29 mouse cellular contexts compared by ENCODE assay signal in the genomic region with DNA sequence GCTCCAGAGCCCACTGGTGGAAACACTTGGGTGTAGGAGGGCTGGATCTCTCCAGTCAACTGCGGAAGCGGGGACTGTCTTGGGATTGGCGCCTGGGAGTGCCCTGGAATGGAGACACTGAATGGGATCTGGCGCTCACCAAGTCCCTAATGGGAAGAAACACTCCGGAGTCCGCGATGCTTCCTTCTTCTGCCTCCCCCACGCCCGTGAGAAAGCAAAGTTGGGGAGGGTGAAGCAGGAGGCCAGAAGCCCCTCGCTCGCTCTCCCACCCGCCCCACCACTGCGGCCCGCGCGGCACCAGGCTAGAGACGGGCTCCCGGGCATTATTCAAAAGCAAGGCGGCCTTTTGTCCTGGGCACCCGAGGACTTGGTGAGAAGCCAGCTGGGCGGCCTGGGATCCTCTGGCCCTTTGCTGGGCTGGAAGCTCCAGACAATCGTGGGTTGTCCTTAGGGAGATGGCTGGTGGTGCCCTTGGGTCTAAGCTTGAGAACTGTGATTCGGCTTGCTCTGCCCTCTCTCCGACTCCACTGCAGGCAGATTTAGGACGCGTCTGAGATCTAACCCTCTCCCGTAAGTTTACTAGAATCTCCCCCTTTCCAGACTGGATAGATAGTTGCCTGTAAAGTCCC. TPM values are rescaled to one million over a fixed set of nuclear protein-coding genes. Genes with fewer than 3 reads are reported as not detected.
DNase-seq lines count a peak whose midpoint lies in the region; ATAC-seq and TF ChIP-seq lines count a peak whose summit lies in the region.
"Had no signal": no experiment of that assay in that cellular context is flagged by ENCODE, and none has a peak within 500 bp of the region (broad histone marks: within the 10 kb centered on the region; RNA-seq: fewer than 3 reads in every experiment).

No protein-coding gene starts in this region.

- H3K4me3 ChIP-seq in forebrain, embryonic 11.5 days (ENCODE audit: low read depth, low read length) = no peak overlapping the region
- no peak overlapping the region for H3K4me3 ChIP-seq in forebrain, embryonic 16.5 days (replicated peaks; ENCODE audit: low read length)
- no peak overlapping the region for H3K4me3 ChIP-seq in limb, embryonic 11.5 days (ENCODE audit: low read depth, low read length)
- H3K4me3 ChIP-seq in limb, embryonic 10.5 days = no peak overlapping the region
- H3K4me3 ChIP-seq in ES-Bruce4 (ENCODE audit: low read depth, low read length) = peak overlapping the region; percentile 33
- H3K4me3 ChIP-seq: embryonic facial prominence, embryonic 15.5 days; heart, adult 2 months; heart, embryonic 13.5 days; hindbrain, embryonic 15.5 days; liver, embryonic 13.5 days had no signal

- H3K9ac ChIP-seq in forebrain, embryonic 11.5 days (ENCODE audit: low read length) = no peak overlapping the region
- no peak overlapping the region for H3K9ac ChIP-seq in forebrain, embryonic 16.5 days (replicated peaks; ENCODE audit: low read depth, low read length)
- H3K9ac ChIP-seq in limb, embryonic 11.5 days (ENCODE audit: low read length) = no peak overlapping the region
- peak overlapping the region; percentile 30 for H3K9ac ChIP-seq in ES-Bruce4 (ENCODE audit: low read depth, poor library complexity, severe bottlenecking)
- H3K9ac ChIP-seq: embryonic facial prominence, embryonic 15.5 days; heart, embryonic 13.5 days; hindbrain, embryonic 15.5 days; liver, embryonic 13.5 days had no signal

- no peaks in the 10 kb centered on the region for H3K9me3 ChIP-seq in forebrain, embryonic 11.5 days (ENCODE audit: control insufficient read depth, low read length)
- H3K9me3 ChIP-seq in forebrain, embryonic 16.5 days (ENCODE audit: control insufficient read depth, low read length) = no peaks in the 10 kb centered on the region
- peaks cover 2% of the 10 kb centered on the region for H3K9me3 ChIP-seq in limb, embryonic 11.5 days (ENCODE audit: control insufficient read depth, low read length)
- H3K9me3 ChIP-seq in limb, embryonic 10.5 days (replicated peaks) = no peaks in the 10 kb centered on the region
- no peaks in the 10 kb centered on the region for H3K9me3 ChIP-seq in ES-Bruce4 (replicated peaks; ENCODE audit: control insufficient read depth, insufficient read depth, low read length, poor library complexity, severe bottlenecking)
- H3K9me3 ChIP-seq: embryonic facial prominence, embryonic 15.5 days; liver, embryonic 13.5 days had no signal

- H3K27me3 ChIP-seq in forebrain, embryonic 11.5 days (ENCODE audit: control insufficient read depth, insufficient read depth, low read length) = peaks cover 97% of the 10 kb centered on the region
- peaks cover 89% of the 10 kb centered on the region for H3K27me3 ChIP-seq in forebrain, embryonic 16.5 days (replicated peaks; ENCODE audit: control insufficient read depth, insufficient read depth, low read length)
- H3K27me3 ChIP-seq in limb, embryonic 11.5 days (ENCODE audit: control insufficient read depth, insufficient read depth, low read length) = peaks cover 96% of the 10 kb centered on the region
- peaks cover 100% of the 10 kb centered on the region for H3K27me3 ChIP-seq in limb, embryonic 10.5 days (ENCODE audit: low read depth, poor library complexity, severe bottlenecking)
- peaks cover 65% of the 10 kb centered on the region for H3K27me3 ChIP-seq in ES-Bruce4 (ENCODE audit: control insufficient read depth, insufficient read depth, low read length, poor library complexity, severe bottlenecking)

- ATAC-seq in forebrain, embryonic 11.5 days (replicated peaks; ENCODE audit: low FRiP score) = no peak
- ATAC-seq in forebrain, embryonic 16.5 days = no peak
- no peak for ATAC-seq in limb, embryonic 11.5 days (ENCODE audit: insufficient number of reproducible peaks, low FRiP score, low TSS enrichment, low read depth)

- under 1% methylated on average over 27 of the region's 27 CpGs for WGBS in forebrain, embryonic 11.5 days
- WGBS in forebrain, embryonic 16.5 days = under 1% methylated on average over 25 of the region's 27 CpGs
- under 1% methylated on average over 27 of the region's 27 CpGs for WGBS in limb, embryonic 11.5 days
- 1% methylated on average over 27 of the region's 27 CpGs for WGBS in limb, embryonic 10.5 days

- H3K27ac ChIP-seq in forebrain, embryonic 11.5 days (ENCODE audit: low read depth, low read length) = no peak overlapping the region
- H3K27ac ChIP-seq in forebrain, embryonic 16.5 days (ENCODE audit: low read length) = no peak overlapping the region
- H3K27ac ChIP-seq in limb, embryonic 11.5 days (replicated peaks; ENCODE audit: low read depth, low read length) = no peak overlapping the region
- no peak overlapping the region for H3K27ac ChIP-seq in limb, embryonic 10.5 days
- no peak overlapping the region for H3K27ac ChIP-seq in ES-Bruce4 (ENCODE audit: insufficient read depth, low read length)
- H3K27ac ChIP-seq: embryonic facial prominence, embryonic 15.5 days; heart, adult 2 months; heart, embryonic 13.5 days; hindbrain, embryonic 15.5 days; liver, embryonic 13.5 days had no signal

- no peaks in the 10 kb centered on the region for H3K4me1 ChIP-seq in forebrain, embryonic 11.5 days (replicated peaks; ENCODE audit: control insufficient read depth, insufficient read depth, low read length)
- no peaks in the 10 kb centered on the region for H3K4me1 ChIP-seq in forebrain, embryonic 16.5 days (replicated peaks; ENCODE audit: control insufficient read depth, insufficient read depth, low read length)
- H3K4me1 ChIP-seq in limb, embryonic 11.5 days (ENCODE audit: control insufficient read depth, insufficient read depth, low read length) = no peaks in the 10 kb centered on the region
- peaks cover 7% of the 10 kb centered on the region; the same call in 1 of the 2 replicates for H3K4me1 ChIP-seq in limb, embryonic 10.5 days
- H3K4me1 ChIP-seq in ES-Bruce4 (ENCODE audit: control insufficient read depth, insufficient read depth, low read length) = peaks cover 1% of the 10 kb centered on the region
- H3K4me1 ChIP-seq: heart, embryonic 13.5 days; hindbrain, embryonic 15.5 days; liver, embryonic 13.5 days had no signal

- H3K4me2 ChIP-seq in forebrain, embryonic 11.5 days (ENCODE audit: low read depth, low read length, severe bottlenecking) = no peak overlapping the region
- no peak overlapping the region for H3K4me2 ChIP-seq in forebrain, embryonic 16.5 days (ENCODE audit: low read length)
- H3K4me2 ChIP-seq in limb, embryonic 11.5 days (ENCODE audit: low read depth, severe bottlenecking) = no peak overlapping the region
- H3K4me2 ChIP-seq: embryonic facial prominence, embryonic 15.5 days; heart, embryonic 13.5 days; hindbrain, embryonic 15.5 days; liver, embryonic 13.5 days had no signal

- TF ChIP-seq POLR2A in ES-Bruce4 (IDR thresholded peaks at IDR 0.05; ENCODE audit: insufficient read depth, low read length) = no peak

- TF ChIP-seq CTCF in ES-Bruce4 (IDR thresholded peaks at IDR 0.05; ENCODE audit: low read depth, low read length) = no peak

- DNase-seq in forebrain, embryonic 11.5 days (ENCODE audit: low spot score) = peak; percentile 67
- DNase-seq in limb, embryonic 11.5 days (ENCODE audit: low spot score) = peak; percentile 71
- DNase-seq in limb, embryonic 10.5 days (ENCODE audit: low spot score) = no peak
- peak; percentile 75 for DNase-seq in ZHBTc4 (ENCODE audit: low read depth, low spot score)
- no peak for DNase-seq in left cerebral cortex, postnatal 10 days (ENCODE audit: extremely low spot score in 1 of 2, low spot score in 2 of 2)
- no peak for DNase-seq in cerebellum, postnatal 4 days (ENCODE audit: low spot score in 2 of 2)
- DNase-seq: adrenal gland, postnatal 36 days; cerebellum, adult 9-11 months; gastrocnemius, postnatal 36 days; heart, adult 2 months; heart, postnatal 14 days; kidney, adult 18-20 months; kidney, postnatal 14 days; liver, embryonic 13.5 days; lung, adult 2 months; lung, postnatal 14 days; midbrain, embryonic 14.5 days had no signal

- H3K36me3 ChIP-seq in forebrain, embryonic 11.5 days (ENCODE audit: control insufficient read depth, insufficient read depth, low read length) = no peaks in the 10 kb centered on the region
- H3K36me3 ChIP-seq in forebrain, embryonic 16.5 days (ENCODE audit: control insufficient read depth, insufficient read depth) = no peaks in the 10 kb centered on the region
- no peaks in the 10 kb centered on the region for H3K36me3 ChIP-seq in limb, embryonic 11.5 days (ENCODE audit: control insufficient read depth, insufficient read depth, low read length)
- H3K36me3 ChIP-seq in limb, embryonic 10.5 days = no peaks in the 10 kb centered on the region
- no peaks in the 10 kb centered on the region for H3K36me3 ChIP-seq in ES-Bruce4 (ENCODE audit: control insufficient read depth, insufficient read depth, low read length, poor library complexity, severe bottlenecking)
- H3K36me3 ChIP-seq: embryonic facial prominence, embryonic 15.5 days; heart, embryonic 13.5 days; hindbrain, embryonic 15.5 days; liver, embryonic 13.5 days had no signal

- intact Hi-C loops in left cerebral cortex, postnatal 10 days (cut with DNase I) = loop anchor here (10.0 kb wide), 1 partner anchor 177 kb away; a partner anchor contains a TSS

- no peak for TF ChIP-seq EP300 in ES-Bruce4 (IDR thresholded peaks at IDR 0.05; ENCODE audit: insufficient read depth, low read depth, low read length)

RNA-seq across cellular contexts. Expression of a gene that starts 16.5 kb away (rescaled TPM):
- not detected in 2 replicates for polyA plus RNA-seq in forebrain, embryonic 11.5 days (2014; fragmentation: Nextera tagmentation; extraction: Ambion mirVana)
- 0.13 TPM in 1 of 2 replicates, not detected in the other for polyA plus RNA-seq in forebrain, embryonic 16.5 days (2015; fragmentation: Nextera tagmentation; extraction: Ambion mirVana)
- 0.09 TPM in 1 of 2 replicates, not detected in the other for polyA plus RNA-seq in limb, embryonic 11.5 days (2014; fragmentation: Nextera tagmentation; extraction: Ambion mirVana)
- polyA plus RNA-seq in limb, embryonic 10.5 days (2016; fragmentation: Nextera tagmentation; extraction: Ambion mirVana) = not detected in 2 replicates
- not detected in 2 replicates for polyA plus RNA-seq in ES-Bruce4 (2011; ENCODE audit: insufficient read depth, insufficient read length, low read depth, missing spikeins)
- not detected for total RNA-seq in left cerebral cortex, postnatal 10 days (2021)
- total RNA-seq: adrenal gland, postnatal 36 days; gastrocnemius, adult 18-20 months; gastrocnemius, postnatal 36 days; heart, adult 2 months; heart, postnatal 14 days; layer of hippocampus, adult 18-20 months; layer of hippocampus, postnatal 25 days; megakaryocyte progenitor cell, adult 5-6 weeks had no signal
- polyA plus RNA-seq: cortical plate, adult 2 months; embryonic facial prominence, embryonic 15.5 days; heart, adult 2 months; heart, embryonic 13.5 days; hindbrain, embryonic 15.5 days; limb, embryonic 14.5 days; liver, embryonic 13.5 days; lung, adult 2 months; midbrain, embryonic 14.5 days; spleen, adult 2 months had no signal

RNA-seq across cellular contexts. Expression of a gene that starts 44.1 kb away (rescaled TPM):
- polyA plus RNA-seq in forebrain, embryonic 11.5 days (2014; fragmentation: Nextera tagmentation; extraction: Ambion mirVana) = not detected in 2 replicates
- polyA plus RNA-seq in forebrain, embryonic 16.5 days (2015; fragmentation: Nextera tagmentation; extraction: Ambion mirVana) = 0.09 and 0.11 TPM in 2 replicates
- 0.04 TPM in 1 of 2 replicates, not detected in the other for polyA plus RNA-seq in limb, embryonic 11.5 days (2014; fragmentation: Nextera tagmentation; extraction: Ambion mirVana)
- polyA plus RNA-seq in limb, embryonic 10.5 days (2016; fragmentation: Nextera tagmentation; extraction: Ambion mirVana) = not detected in 2 replicates
- 6.9 and 7.9 TPM in 2 replicates for polyA plus RNA-seq in ES-Bruce4 (2011; ENCODE audit: insufficient read depth, insufficient read length, low read depth, missing spikeins)
- under 1 TPM; 0.24 to 0.53 TPM for total RNA-seq in left cerebral cortex, postnatal 10 days (2021)
- total RNA-seq: adrenal gland, postnatal 36 days; gastrocnemius, adult 18-20 months; gastrocnemius, postnatal 36 days; heart, adult 2 months; megakaryocyte progenitor cell, adult 5-6 weeks had no signal
- polyA plus RNA-seq: heart, embryonic 13.5 days; liver, embryonic 13.5 days; midbrain, embryonic 14.5 days; spleen, adult 2 months had no signal

Comparison
In these comparisons a context has a peak if more than half of its experiments do, and no peak if none do; other contexts are left out.
1. DNase-seq: peak in forebrain, embryonic 11.5 days (single experiment), limb, embryonic 11.5 days (single experiment) and ZHBTc4 (single experiment); none in limb, embryonic 10.5 days (single experiment), left cerebral cortex, postnatal 10 days (0 of 2) and cerebellum, postnatal 4 days (0 of 2).